Mouse (Mus musculus): ENCODE results near the gene Nup50.

- TF ChIP-seq POLR2A (IDR thresholded peaks at IDR 0.05; ENCODE audit: borderline replicate concordance, extremely low read depth, low read depth, low read length) = no peak
- TF ChIP-seq CTCF (IDR thresholded peaks at IDR 0.05; ENCODE audit: insufficient read depth, low read length) = no peak
Observed at GRCm38 (mm10) chr15:84973544-84973871, 50.3 kb downstream of the Nup50 start.

All from lung, adult 2 months (tissue).